Mouse (Mus musculus) right cerebral cortex, postnatal 4 days (tissue): ENCODE results near the gene Fam187a.
A peak's percentile ranks its signal among the peaks of the same experiment; 100 is the strongest.

Experiments used
- DNase-seq: peaks from one replicate; pipeline ENCODE4 v3.0.0-alpha.2; 2022

Gene Fam187a

DNA sequence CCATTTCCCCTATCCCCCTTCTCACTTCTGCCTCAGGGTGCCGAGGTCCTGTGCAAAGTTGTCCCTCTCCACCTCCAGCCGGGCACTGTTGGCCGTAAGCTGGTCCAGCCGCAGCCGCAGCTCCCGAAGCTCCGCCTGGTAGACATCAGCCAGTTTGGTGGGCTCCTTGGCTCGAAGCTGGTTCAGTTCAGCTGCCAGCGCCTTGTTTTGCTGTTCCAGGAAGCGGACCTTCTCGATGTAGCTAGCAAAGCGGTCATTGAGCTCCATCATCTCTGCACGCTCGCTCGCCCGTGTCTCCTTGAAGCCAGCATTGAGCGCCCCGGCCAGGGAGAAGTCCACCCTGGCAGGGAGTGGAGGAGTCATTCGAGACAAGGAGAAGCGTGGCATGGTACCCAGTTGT, 11.7 kb downstream of the Fam187a start:
- no peak for DNase-seq

GRCm38 (mm10) chr11:102898408-102898807, 13.4 kb downstream of the Fam187a start:
- peak; percentile 46 for DNase-seq

- DNase-seq = peak; percentile 93
Observed at GRCm38 (mm10) chr11:102900763-102901162, 15.8 kb downstream of the Fam187a start, which contains the start of gene Gfap. TSS of gene Gfap (minus strand) at chr11:102900912.

DNA sequence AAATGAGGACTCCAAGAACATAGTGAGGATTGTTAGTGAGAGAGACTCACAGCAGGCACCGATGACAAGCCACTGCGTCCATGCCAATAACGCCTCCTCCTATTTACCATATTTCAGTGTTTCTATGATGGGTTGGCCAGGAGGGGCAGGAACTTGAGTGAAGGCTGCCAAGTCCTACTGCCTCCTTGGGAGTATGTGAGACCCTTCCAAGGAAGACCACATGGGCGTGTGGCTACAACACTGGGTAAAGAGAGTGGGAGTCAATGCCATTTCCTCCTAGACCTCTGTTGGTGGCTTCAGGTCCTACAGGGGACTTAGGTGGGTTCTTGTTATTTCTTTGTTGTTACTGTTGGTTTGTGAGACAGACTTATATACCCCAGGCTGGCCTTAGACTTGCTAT, 16.2 kb downstream of the Fam187a start:
- DNase-seq = no peak

DNA sequence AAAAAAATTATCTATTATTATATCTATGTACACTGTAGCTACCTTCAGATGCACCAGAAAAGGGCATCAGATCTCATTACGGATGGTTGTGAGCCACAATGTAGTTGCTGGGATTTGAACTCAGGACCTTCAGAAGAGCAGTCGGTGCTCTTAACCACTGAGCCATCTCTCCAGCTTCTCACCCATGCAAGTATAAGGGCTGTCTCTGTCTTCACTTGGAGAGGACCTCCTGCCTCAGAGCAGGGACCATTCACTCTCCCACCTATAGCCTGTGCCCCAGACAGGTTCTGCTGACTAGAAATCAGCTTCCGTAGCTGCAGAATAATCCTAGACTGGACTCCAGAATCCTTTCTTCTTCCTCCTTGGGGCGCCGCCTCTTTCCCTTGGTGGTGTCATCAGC, 17.1 kb downstream of the Fam187a start:
- no peak for DNase-seq

GRCm38 (mm10) chr11:102903654-102904053, 18.7 kb downstream of the Fam187a start:
- no peak for DNase-seq

GRCm38 (mm10) chr11:102911376-102911775, 26.4 kb downstream of the Fam187a start:
- no peak for DNase-seq

DNA sequence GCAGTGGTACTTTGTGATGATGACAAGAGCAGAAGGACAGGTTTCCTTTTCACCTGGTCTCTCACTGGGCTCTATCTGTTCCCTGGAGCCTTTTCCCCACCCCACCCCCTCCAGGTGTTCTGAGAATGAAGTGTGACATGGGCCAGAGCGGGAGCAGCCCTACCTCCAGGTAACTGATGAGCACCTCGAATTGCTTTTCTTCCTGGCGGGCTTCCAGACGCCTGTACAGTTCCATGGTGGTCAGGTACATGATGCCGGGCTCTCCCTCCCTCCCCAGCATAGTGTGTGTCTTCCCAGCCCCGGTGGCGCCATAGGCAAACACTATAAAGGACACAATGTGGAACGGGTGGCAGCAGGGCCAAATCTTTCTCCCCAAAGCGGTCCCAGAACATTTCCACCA, 30.4 kb downstream of the Fam187a start:
- DNase-seq = no peak

GRCm38 (mm10) chr11:102918077-102918476, 33.1 kb downstream of the Fam187a start:
- DNase-seq = no peak

DNA sequence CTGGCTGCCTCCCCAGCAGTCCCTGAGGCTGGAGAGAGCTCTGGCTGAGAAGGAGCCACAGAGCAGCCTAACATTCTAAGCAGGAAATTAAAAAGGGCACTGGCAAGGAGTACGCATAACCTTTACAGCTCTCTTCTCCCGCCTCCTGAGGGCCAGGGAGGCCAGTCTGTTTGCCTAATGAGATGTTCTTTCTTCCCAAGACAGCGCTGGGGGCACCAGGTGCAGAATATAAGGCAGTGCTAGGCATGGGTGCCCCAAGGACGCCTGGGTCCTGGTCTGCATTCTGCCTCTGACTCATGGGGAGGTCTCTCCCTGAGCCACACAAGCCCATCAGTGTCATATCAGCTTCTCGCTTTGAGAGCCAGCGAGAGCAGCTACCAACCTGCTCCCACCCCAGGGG, 36.5 kb downstream of the Fam187a start:
- no peak for DNase-seq

- peak; percentile 93 for DNase-seq
Observed at GRCm38 (mm10) chr11:102924557-102925350, 39.8 kb downstream of the Fam187a start, which contains the start of gene Kif18b. TSS of gene Kif18b (minus strand) at chr11:102925124.

DNA sequence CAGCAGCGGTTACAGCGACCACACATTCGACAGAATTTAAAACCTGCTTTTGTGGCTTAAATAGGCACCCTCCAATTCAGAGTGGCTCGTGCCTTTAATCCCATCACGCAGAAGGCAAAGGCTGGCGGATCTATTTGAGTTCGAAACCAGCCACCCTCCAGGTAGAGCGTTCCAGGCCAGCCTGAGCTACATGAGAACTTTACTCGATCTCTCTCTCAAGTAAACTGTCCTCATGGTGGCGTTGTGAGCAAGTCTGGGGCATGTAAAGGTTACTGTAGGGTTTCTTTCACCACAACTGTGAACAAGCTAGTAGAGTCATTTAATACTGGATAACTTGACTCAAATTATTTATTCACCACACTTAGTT, 40.4 kb downstream of the Fam187a start:
- DNase-seq = peak; percentile 19

GRCm38 (mm10) chr11:102930672-102931071, 45.7 kb downstream of the Fam187a start:
- DNase-seq = no peak

DNA sequence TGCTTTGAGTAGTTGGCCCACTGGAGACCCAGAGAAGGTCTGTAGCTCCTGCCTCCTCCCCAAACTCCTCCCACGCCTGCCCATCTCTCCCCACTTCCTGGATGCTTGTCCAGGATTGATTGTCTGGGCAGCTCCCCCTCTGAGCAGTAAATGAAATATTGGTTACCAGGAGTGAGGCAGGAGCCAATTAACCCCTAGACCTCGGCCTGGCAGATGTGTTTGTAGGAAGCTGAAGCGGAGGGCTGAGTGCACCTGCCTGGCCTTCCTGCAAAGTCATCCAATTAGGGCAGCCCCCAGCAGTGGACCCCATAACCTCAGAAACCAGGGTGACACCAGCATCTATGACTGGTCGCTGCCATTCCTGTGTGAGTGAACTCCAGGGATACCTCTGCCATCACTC, 51.3 kb downstream of the Fam187a start:
- no peak for DNase-seq
